Mouse (Mus musculus) liver, adult 2 months (tissue): ENCODE data around the gene Aipl1. TPM values are rescaled to one million over a fixed set of nuclear protein-coding genes. Genes with fewer than 3 reads are reported as not detected.

Experiments used
- DNase-seq: peaks from one replicate; pipeline ENCODE4 v3.0.0-alpha.2; 2011; ENCODE audit warnings: low read depth, low spot score; ENCODE audit errors: extremely low read depth
- H3K27ac ChIP-seq: fragments of 200-500 bp; replicated peaks from 2 replicates; pipeline ENCODE4 v1.5.1; 2012; ENCODE audit warnings: low read depth, mild to moderate bottlenecking, control low read depth, inconsistent platforms, low read length; ENCODE audit not compliant: insufficient read depth
- H3K27me3 ChIP-seq: fragments of 200-500 bp; 2 replicates; pipeline ENCODE4 v1.6.1; 2012; ENCODE audit warnings: mild to moderate bottlenecking, moderate library complexity, low read length, inconsistent platforms; ENCODE audit not compliant: control insufficient read depth, insufficient read depth
- H3K36me3 ChIP-seq: fragments of 200-500 bp; 2 replicates; pipeline ENCODE4 v1.6.1; 2012; ENCODE audit warnings: low read length, inconsistent platforms; ENCODE audit not compliant: control insufficient read depth, insufficient read depth
- H3K4me1 ChIP-seq: fragments of 200-500 bp; 2 replicates; pipeline ENCODE4 v1.6.1; 2011; ENCODE audit warnings: low read length; ENCODE audit not compliant: control insufficient read depth, insufficient read depth
- H3K4me3 ChIP-seq: fragments of 200-500 bp; 2 replicates; pipeline ENCODE4 v1.5.1; 2011; ENCODE audit warnings: low read depth, mild to moderate bottlenecking, control low read depth, low read length, moderate library complexity; ENCODE audit not compliant: insufficient read depth
- H3K79me2 ChIP-seq: fragments of 200-500 bp; 2 replicates; pipeline ENCODE4 v1.6.1; 2012; ENCODE audit warnings: inconsistent platforms, mild to moderate bottlenecking, low read length, moderate library complexity; ENCODE audit not compliant: control insufficient read depth, insufficient read depth
- H3K9ac ChIP-seq: fragments of 200-500 bp; 2 replicates; pipeline ENCODE4 v1.6.1; 2012; ENCODE audit warnings: low read depth, mild to moderate bottlenecking, control low read depth, inconsistent platforms, low read length
- CTCF ChIP-seq: fragments of 200-500 bp; IDR thresholded peaks from 2 replicates; pipeline ENCODE4 v1.5.1; 2011; ENCODE audit warnings: low read depth, low read length, control low read depth
- POLR2A ChIP-seq: fragments of 200-500 bp; IDR thresholded peaks from 2 replicates; pipeline ENCODE4 v1.6.1; 2011; ENCODE audit warnings: low read length, control low read depth; ENCODE audit not compliant: insufficient read depth; ENCODE audit errors: extremely low read depth
- WGBS: fragments of 180-500 bp; shearing (Covaris S2); methylation state at CpG from one replicate; pipeline ENCODE4 v1.1.7; 2018; 5-methylcytosine and 5-hydroxymethylcytosine counted together
- polyA plus RNA-seq: library from polyadenylated mRNA; depleted of rRNA; stranded (reverse); fragments of >200 nt; gene quantifications from 2 replicates; pipeline ENCODE4 v1.2.3, GENCODE M21; 2012; rRNA removed
- total RNA-seq: library from RNA; depleted of rRNA; stranded (reverse); fragments of >200 nt; gene quantifications from 2 replicates; pipeline ENCODE4 v1.2.3, GENCODE M21; 2014; rRNA removed

Gene Aipl1
- total and polyA plus RNA-seq, 2 experiments = not detected

DNA sequence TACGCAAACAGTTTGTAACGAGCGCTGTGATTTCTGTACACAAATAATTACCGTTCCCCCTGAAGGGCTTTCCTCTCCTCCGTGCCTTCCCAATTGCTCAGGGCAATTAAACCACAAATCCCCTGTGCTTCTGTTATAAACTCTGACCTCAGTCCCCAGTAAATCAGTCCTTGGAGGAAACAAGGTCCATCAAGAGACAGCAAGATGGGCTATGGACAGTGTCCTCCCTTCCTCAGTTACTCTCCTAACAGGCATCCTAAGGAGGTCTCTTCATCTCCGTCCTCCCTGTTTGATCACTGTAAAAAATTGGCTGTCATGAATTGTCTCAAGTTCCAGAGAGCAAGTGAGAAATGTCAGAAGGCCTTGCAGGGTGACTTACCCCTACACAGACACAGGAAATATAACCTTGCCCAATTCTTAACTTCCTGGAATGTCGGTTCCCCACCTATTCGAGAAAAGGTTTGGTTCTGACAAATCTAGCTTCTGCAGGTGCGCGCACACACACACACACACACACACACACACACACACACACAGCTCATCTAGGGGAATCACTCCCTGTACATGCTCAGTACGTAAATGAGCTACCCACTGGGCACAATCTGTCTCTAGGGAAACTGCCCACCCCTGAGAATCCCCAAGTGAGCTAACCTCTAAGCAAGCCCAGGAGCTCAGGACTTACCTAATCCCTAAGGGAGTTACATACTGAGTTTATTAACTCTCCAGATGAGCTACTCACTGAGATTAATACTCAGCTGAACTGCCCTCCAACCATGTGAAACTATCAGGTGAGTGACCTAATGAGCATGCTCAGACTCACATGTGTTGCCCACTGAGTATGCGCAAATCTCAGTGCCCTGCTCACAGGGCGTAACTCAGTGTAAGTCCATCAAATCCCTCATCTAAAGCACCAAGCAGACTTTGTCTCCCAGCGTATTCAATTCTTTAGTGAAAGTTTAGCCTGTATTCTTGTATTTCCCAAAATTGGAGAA lies 49.9 kb downstream of the Aipl1 start:
- H3K9ac ChIP-seq = no peak overlapping the region
- no peak overlapping the region for H3K4me3 ChIP-seq
- no peak overlapping the region for H3K27ac ChIP-seq
- TF ChIP-seq CTCF = no peak
- no peak for TF ChIP-seq POLR2A
- no peaks in the 10 kb centered on the region; the same call in 1 of the 2 replicates for H3K4me1 ChIP-seq
- no peaks in the 10 kb centered on the region for H3K79me2 ChIP-seq
- no peak for DNase-seq
- no peaks in the 10 kb centered on the region for H3K27me3 ChIP-seq
- 79% methylated on average over 14 of the region's 14 CpGs for WGBS
- H3K36me3 ChIP-seq = no peaks in the 10 kb centered on the region

DNA sequence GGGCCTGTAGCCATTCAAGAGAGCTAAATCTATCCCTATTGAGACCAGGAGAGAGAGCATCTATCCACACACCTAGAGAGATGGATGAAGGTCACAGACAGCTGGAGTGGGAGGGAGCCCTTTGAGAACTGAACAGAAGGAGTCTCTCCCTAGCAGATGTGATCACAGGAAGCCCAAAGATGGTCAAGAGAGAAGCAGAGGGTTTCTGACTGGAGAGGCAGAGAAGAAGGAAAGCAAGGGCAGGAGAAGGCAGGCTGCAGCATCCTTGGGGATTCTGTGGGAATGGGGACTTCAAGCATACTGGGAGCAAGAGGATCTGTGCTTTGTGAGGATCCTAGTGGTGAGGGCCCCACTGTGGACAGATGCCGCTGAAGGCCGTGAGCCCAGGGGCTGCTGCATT lies 51.5 kb downstream of the Aipl1 start:
- Histone ChIP-seq H3K27ac (no peak overlapping the region), H3K79me2 (no peaks in the 10 kb centered on the region), H3K4me1 (no peaks in the 10 kb centered on the region; the same call in 1 of the 2 replicates), H3K4me3 (no peak overlapping the region), H3K9ac (no peak overlapping the region), H3K27me3 (no peaks in the 10 kb centered on the region), H3K36me3 (no peaks in the 10 kb centered on the region)
- no peak for DNase-seq
- TF ChIP-seq POLR2A (no peak), CTCF (no peak)
- WGBS = 46% methylated on average over 2 of the region's 2 CpGs

DNA sequence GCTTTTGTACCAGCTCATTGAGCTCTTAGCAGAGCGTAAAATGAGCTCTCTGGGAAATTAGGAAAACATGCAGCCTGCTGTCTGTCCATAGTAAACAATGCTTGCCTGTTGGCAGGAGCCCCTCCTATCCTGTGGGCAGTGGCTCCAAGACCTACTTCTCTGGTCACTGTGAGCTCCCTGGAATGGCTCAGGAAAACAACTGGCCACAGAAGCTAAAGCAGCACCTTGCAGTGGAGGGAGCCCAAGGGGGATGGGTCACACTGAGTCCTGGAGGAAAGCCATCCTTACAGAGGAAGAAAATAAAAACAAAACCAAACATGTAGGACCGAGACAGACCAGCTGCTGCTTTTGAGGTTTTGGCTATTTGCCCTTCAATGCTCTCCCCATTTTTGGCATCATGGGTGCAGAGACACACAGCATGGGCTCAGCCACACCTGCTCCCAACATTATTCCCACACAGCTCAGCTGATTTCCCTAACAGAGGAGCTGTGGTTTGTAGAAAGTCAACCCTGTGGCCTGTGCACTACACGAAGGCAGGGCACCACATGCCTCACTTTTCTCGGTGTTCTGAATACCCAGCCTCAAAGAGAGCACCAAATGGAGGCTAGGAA lies 52.1 kb downstream of the Aipl1 start:
- 69% methylated on average over 4 of the region's 4 CpGs for WGBS

DNA sequence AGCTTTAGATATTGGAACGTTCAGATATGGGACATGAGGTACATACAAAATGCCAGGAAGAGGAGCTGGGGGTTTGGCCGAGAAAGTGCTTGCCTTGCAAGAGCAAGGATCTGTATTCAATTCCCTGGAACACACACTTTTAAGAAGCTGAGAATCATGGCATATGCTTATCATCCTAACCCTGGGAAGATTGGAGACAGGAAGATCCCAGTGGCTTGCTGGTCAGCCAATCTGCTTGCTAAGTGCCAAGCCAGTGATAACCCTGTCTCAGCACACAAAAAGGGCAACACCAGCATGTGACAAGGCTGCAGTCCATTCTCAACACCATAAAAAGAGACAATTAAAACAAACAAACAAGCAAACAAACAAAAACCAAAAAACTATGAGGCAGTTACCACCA lies 53.2 kb downstream of the Aipl1 start:
- Histone ChIP-seq H3K9ac (no peak overlapping the region), H3K27me3 (no peaks in the 10 kb centered on the region), H3K27ac (no peak overlapping the region), H3K79me2 (no peaks in the 10 kb centered on the region), H3K4me3 (no peak overlapping the region), H3K4me1 (no peaks in the 10 kb centered on the region; the same call in 1 of the 2 replicates), H3K36me3 (no peaks in the 10 kb centered on the region)
- TF ChIP-seq POLR2A = no peak
- no peak for TF ChIP-seq CTCF
- WGBS = 64% methylated on average over 2 of the region's 2 CpGs
- DNase-seq = no peak

More for the DNA sequence above, 52.1 kb downstream of the Aipl1 start:
- TF ChIP-seq CTCF (no peak), POLR2A (no peak)
- Histone ChIP-seq H3K27ac (no peak overlapping the region), H3K4me3 (no peak overlapping the region), H3K9ac (no peak overlapping the region), H3K27me3 (no peaks in the 10 kb centered on the region), H3K4me1 (no peaks in the 10 kb centered on the region; the same call in 1 of the 2 replicates), H3K36me3 (no peaks in the 10 kb centered on the region), H3K79me2 (no peaks in the 10 kb centered on the region)
- DNase-seq = no peak

Other genes with a start within 250 kb of the Aipl1 start
- gene Pimreg, start 4.5 kb upstream of the Aipl1 start, total RNA-seq = 0.34 TPM in 1 of 2 replicates, not detected in the other
- gene Pimreg, start 4.5 kb upstream of the Aipl1 start, polyA plus RNA-seq = 0.07 and 0.09 TPM in 2 replicates
- 0.07 and 0.18 TPM in 2 replicates for gene Pitpnm3, start 98.3 kb upstream of the Aipl1 start, total RNA-seq
- 0.02 and 0.06 TPM in 2 replicates for gene Pitpnm3, start 98.3 kb upstream of the Aipl1 start, polyA plus RNA-seq
- 0.13 and 0.18 TPM in 2 replicates for gene Gm43951, start 169.3 kb upstream of the Aipl1 start, total RNA-seq
- gene Gm43951, start 169.3 kb upstream of the Aipl1 start, polyA plus RNA-seq = 0.02 and 0.05 TPM in 2 replicates
- 2.1 and 2.2 TPM in 2 replicates for gene 4933427D14Rik, start 169.9 kb upstream of the Aipl1 start, total RNA-seq
- gene 4933427D14Rik, start 169.9 kb upstream of the Aipl1 start, polyA plus RNA-seq = 1.4 and 1.7 TPM in 2 replicates
- gene Txndc17, start 170.0 kb upstream of the Aipl1 start, total RNA-seq = 72.9 and 80.2 TPM in 2 replicates
- 32.0 and 37.9 TPM in 2 replicates for gene Txndc17, start 170.0 kb upstream of the Aipl1 start, polyA plus RNA-seq
- 7.1 and 8.2 TPM in 2 replicates for gene Med31, start 178.1 kb upstream of the Aipl1 start, total RNA-seq
- gene Med31, start 178.1 kb upstream of the Aipl1 start, polyA plus RNA-seq = 3.4 TPM in 2 replicates
- 0.94 and 1.1 TPM in 2 replicates for gene Slc13a5, start 229.7 kb upstream of the Aipl1 start, total RNA-seq
- gene Slc13a5, start 229.7 kb upstream of the Aipl1 start, polyA plus RNA-seq = 1.4 and 1.6 TPM in 2 replicates